In the genomic region with DNA sequence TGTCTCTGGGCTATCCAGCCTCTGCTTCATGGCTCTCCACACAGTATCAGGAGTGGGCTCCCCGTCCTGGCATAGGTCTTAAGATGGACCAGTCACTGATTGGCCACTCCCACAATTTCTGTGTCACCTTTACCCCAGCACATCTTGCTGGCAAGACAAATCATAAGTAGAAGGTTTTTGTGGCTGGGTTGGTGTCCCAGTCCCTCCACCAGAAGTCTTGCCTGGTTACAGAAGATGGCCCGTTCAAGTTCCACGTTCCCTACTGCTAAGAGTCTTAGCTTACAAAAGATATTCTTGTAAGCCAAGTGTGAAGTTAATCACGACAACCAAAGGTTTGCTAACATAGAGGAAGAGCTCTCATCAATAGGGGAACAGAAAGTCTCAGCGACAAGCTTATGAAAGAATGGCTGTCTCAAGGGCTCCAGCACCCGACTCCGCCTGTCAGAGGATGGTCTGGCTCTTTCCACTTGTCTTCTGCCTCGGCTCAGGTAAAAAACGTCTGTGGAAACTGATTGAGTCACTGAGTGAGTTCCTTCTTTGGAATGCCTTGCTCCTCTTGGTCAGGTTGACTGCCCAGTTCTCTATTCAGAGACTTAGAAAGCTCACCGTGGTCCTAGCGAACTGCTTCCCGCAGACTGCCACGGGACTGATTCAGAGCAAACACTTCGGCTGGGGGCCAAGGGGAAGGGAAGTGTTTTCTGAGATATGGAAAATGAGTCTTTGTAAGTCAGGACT, we compare ENCODE assay signal across 9 mouse cellular contexts. TPM values are rescaled to one million over a fixed set of nuclear protein-coding genes. Genes with fewer than 3 reads are reported as not detected.
DNase-seq lines count a peak whose midpoint lies in the region.
"Had no signal": no experiment of that assay in that cellular context is flagged by ENCODE, and none has a peak within 500 bp of the region (broad histone marks: within the 10 kb centered on the region; RNA-seq: fewer than 3 reads in every experiment).

Gene Slamf6, plus strand, starts transcription at position 211 of the 735 bp plus-strand sequence.

- DNase-seq in adrenal gland, adult (ENCODE audit: inconsistent age in 2 of 2, low spot score in 1 of 2) = peak; percentile 6 to 32
- no peak for DNase-seq in adrenal gland, postnatal 14 days
- peak; percentile 11 for DNase-seq in heart, adult 8-10 months (ENCODE audit: low spot score)
- DNase-seq in lung, postnatal 14 days = peak; percentile 5
- peak; percentile 75 to 76 for DNase-seq in spleen, postnatal 36 days (ENCODE audit: low spot score in 2 of 2)
- no peak for DNase-seq in cerebellum, adult 11-12 months
- no peak for DNase-seq in kidney, postnatal 14 days
- no peak for DNase-seq in left cerebral cortex, postnatal 4 days

- intact Hi-C loops in left cerebral cortex, postnatal 4 days (cut with DNase I) = no loop called here

RNA-seq across cellular contexts. Expression of gene Slamf6, which starts in this region (rescaled TPM):
- 1.5 and 9.3 TPM in 2 replicates for total RNA-seq in adrenal gland, postnatal 14 days (2021)
- total RNA-seq in heart, adult 8-10 months (2022) = under 1 TPM in 2 of 4 experiments, not detected in 2; 0.19 to 0.46 TPM
- total RNA-seq in left cerebral cortex, postnatal 4 days (2021) = not detected
- total RNA-seq: gastrocnemius, adult 8-10 months had no signal

Comparison
In these comparisons a context has a peak if more than half of its experiments do, and no peak if none do; other contexts are left out.
1. DNase-seq: peak in adrenal gland, adult (2 of 2), lung, postnatal 14 days (single experiment) and spleen, postnatal 36 days (2 of 2); none in adrenal gland, postnatal 14 days (single experiment), cerebellum, adult 11-12 months (single experiment), kidney, postnatal 14 days (single experiment) and left cerebral cortex, postnatal 4 days (single experiment).
2. Peak in DNase-seq in heart, adult 8-10 months; RNA of the gene not detected or under 1 TPM.